Mouse (Mus musculus): ENCODE data around the gene Ciita. TPM values are rescaled to one million over a fixed set of nuclear protein-coding genes. Genes with fewer than 3 reads are reported as not detected.

The Ciita gene
- total RNA-seq, 2 experiments from 2014 or later, result 0.18 TPM; not detected in 1

DNA sequence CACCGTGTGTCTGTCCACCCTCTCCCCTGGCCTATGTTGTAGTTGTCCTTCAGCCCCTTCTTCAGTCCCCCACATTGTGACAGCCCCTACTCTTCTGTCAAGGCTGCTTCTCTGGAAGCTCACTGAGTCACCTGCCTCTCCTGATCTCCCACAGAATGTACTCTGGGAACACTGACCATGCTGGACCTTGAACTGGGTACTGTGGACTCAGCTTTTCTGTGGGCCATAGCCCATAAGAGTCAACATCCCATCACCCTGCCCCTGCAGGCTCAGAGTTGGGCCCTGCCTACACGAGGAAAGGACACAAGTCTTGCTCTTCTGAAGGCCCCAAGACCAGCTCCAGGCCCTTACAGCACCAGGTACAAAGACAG, 45.7 kb downstream of the Ciita start:
- no peak for TF ChIP-seq CTCF (IDR thresholded peaks at IDR 0.05)
- DNase-seq (ENCODE audit: extremely low spot score in 1 of 2, low spot score in 2 of 2), result no peak
- no peak overlapping the region for H3K27ac ChIP-seq
- H3K4me3 ChIP-seq, result no peak overlapping the region
- intact Hi-C loops (cut with DNase I), result no loop called here

DNA sequence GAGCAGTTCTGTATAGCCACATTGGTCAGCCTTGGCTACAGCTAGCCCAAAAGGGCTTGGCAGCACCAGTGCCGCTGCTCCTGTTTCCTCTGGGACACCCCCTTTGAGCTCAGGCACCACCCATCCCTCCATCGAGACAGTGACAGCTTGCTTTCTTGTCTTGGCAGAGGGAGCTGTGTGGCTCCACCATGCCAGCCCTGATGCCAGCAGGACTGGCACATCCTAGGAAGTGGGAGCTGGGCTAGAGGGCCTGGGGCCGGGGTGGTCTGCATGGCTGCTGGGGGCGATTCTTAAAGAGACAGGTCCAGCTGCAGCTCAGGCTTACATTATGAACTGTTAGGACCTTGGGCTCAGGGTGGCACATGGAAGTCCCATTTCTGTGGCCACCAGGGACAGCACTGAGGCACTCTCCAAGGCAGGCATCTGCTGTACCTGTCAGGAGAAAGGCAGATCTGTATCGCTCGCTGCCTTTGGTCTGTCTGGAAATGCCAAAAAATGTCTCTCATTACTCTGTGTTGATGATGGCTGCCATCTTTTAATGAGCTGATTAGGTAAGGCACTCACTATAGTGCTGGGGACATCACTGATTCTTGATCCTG, 47.3 kb downstream of the Ciita start:
- peak; percentile 29 for TF ChIP-seq CTCF (IDR thresholded peaks at IDR 0.05)
- DNase-seq (ENCODE audit: extremely low spot score in 1 of 2, low spot score in 2 of 2), result no peak
- no peak overlapping the region for H3K27ac ChIP-seq
- intact Hi-C loops (cut with DNase I), result no loop called here
- no peak overlapping the region for H3K4me3 ChIP-seq

- no peak for TF ChIP-seq CTCF (IDR thresholded peaks at IDR 0.05)
- no peak overlapping the region for H3K27ac ChIP-seq
- no peak for DNase-seq (ENCODE audit: extremely low spot score in 1 of 2, low spot score in 2 of 2)
- H3K4me3 ChIP-seq, result no peak overlapping the region
- intact Hi-C loops (cut with DNase I), result no loop called here
Measured at GRCm38 (mm10) chr16:10528382-10528781, 48.5 kb downstream of the Ciita start.

DNA sequence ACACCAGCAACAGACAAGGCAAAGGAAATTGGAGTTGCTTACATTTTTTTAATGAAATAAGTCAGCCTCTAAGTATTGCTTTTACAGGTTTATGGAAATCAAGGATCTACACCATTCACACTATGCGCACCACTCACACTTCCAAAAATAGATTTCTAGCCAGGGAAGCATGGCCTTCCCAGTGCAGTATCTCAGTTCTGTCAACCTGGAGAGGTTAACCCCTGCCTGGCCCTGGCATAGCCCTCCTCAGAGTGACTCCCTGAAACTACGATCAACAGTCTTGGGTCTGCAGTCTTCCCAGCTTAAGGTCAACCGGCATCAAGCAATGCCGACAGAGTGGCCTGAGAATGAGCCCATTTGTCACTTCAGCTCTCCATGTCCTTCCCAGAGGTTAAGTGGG, 50.3 kb downstream of the Ciita start:
- no peak for DNase-seq (ENCODE audit: extremely low spot score in 1 of 2, low spot score in 2 of 2)
- no peak for TF ChIP-seq CTCF (IDR thresholded peaks at IDR 0.05)
- intact Hi-C loops (cut with DNase I), result no loop called here
- Histone ChIP-seq H3K27ac (no peak overlapping the region), H3K4me3 (no peak overlapping the region)

- intact Hi-C loops (cut with DNase I), result no loop called here
- no peak overlapping the region for H3K4me3 ChIP-seq
- no peak for DNase-seq (ENCODE audit: extremely low spot score in 1 of 2, low spot score in 2 of 2)
- no peak for TF ChIP-seq CTCF (IDR thresholded peaks at IDR 0.05)
- no peak overlapping the region for H3K27ac ChIP-seq
Measured at GRCm38 (mm10) chr16:10533781-10534180, 53.9 kb downstream of the Ciita start.

DNA sequence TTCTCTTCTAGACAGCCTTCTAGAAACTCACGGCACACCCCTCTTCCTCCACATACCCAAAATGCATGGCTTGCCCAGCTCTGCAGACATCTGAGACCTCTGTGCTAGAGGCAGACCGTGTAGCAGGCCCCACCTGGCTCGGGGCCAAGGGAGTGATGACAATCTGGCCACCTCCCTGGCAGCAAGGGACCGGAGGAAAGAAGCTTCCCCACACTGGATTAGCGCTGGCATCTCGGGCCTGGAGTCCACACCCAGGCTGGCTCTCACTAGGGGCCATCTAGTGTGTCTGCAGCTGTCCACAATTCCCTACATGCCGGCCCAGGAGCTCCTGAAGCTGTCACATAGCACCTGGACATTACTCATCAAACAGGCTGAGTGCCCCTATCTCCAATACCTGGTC, 54.7 kb downstream of the Ciita start:
- no peak for DNase-seq (ENCODE audit: extremely low spot score in 1 of 2, low spot score in 2 of 2)
- Histone ChIP-seq H3K27ac (no peak overlapping the region), H3K4me3 (no peak overlapping the region)
- no peak for TF ChIP-seq CTCF (IDR thresholded peaks at IDR 0.05)
- intact Hi-C loops (cut with DNase I), result no loop called here

- H3K4me3 ChIP-seq, result no peak overlapping the region
- intact Hi-C loops (cut with DNase I), result no loop called here
- TF ChIP-seq CTCF (IDR thresholded peaks at IDR 0.05), result no peak
- no peak overlapping the region for H3K27ac ChIP-seq
- no peak for DNase-seq (ENCODE audit: extremely low spot score in 1 of 2, low spot score in 2 of 2)
Measured at GRCm38 (mm10) chr16:10536323-10536722, 56.5 kb downstream of the Ciita start.

GRCm38 (mm10) chr16:10536961-10537360, 57.1 kb downstream of the Ciita start:
- intact Hi-C loops (cut with DNase I), result no loop called here
- no peak for TF ChIP-seq CTCF (IDR thresholded peaks at IDR 0.05)
- DNase-seq (ENCODE audit: extremely low spot score in 1 of 2, low spot score in 2 of 2), result no peak

DNA sequence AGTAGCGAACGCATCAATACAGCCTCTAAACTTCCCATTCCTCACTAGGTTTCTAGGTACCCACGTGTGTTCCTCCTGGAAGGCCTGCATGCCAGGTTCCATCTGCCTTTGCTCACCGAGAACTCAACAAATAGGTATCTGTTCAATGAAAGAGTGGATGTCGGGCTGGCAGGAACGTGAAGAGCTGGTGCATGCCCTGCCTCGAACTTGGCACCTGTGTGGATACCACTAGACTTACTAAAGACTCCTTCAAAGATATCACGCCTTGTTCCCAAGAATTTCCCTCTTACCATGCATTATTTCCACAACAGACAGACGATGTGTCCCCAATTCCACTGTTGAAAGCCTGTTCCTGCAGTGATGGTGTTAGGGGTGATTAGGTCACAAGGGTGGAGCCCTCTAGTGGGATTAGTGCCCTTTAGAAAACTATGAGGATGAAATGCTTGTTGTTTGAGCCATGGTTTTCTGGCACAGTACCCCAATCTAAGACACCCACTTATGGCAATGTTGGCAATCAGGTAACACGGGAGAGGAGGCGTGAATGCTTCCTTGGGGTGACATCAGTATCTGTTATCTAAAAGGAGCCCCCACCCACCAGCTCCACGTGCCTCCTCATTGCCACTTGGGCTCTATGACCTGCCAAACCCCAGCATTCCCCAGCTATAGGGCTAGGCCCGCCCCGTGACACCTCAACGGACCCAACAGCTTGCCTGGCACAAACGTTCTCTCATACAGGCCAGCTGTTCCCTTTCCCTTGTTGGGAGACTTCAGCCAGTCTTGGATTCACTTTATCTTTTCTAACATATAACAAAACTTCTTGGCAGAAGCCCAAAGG, 61.1 kb downstream of the Ciita start:
- Histone ChIP-seq H3K27ac (peak overlapping the region; percentile 94), H3K4me3 (peak overlapping the region; percentile 78)
- no peak for DNase-seq (ENCODE audit: extremely low spot score in 1 of 2, low spot score in 2 of 2)
- no peak for TF ChIP-seq CTCF (IDR thresholded peaks at IDR 0.05)
- intact Hi-C loops (cut with DNase I), result no loop called here

More at GRCm38 (mm10) chr16:10536961-10537360, 57.1 kb downstream of the Ciita start:
- no peak overlapping the region for H3K4me3 ChIP-seq
- no peak overlapping the region for H3K27ac ChIP-seq

DNA sequence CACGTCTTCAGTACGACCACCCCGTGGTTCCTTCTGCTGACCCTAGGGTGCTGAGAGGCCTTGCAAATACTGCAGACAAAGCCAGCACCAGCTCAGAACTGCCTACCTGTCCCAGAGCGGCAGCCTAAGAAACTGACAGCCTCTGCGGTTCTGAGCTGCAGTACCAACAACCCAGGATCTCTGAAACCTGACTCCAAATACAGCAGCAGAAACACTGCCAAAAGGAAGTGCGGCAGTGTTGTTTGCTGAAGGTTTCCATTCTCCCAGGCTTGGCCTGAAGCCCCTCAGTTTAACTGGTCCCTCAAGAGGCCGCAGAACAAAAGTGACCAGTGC, 61.7 kb downstream of the Ciita start:
- TF ChIP-seq CTCF (IDR thresholded peaks at IDR 0.05), result no peak
- DNase-seq (ENCODE audit: extremely low spot score in 1 of 2, low spot score in 2 of 2), result peak in 1 of 2 experiments; percentile 24

DNA sequence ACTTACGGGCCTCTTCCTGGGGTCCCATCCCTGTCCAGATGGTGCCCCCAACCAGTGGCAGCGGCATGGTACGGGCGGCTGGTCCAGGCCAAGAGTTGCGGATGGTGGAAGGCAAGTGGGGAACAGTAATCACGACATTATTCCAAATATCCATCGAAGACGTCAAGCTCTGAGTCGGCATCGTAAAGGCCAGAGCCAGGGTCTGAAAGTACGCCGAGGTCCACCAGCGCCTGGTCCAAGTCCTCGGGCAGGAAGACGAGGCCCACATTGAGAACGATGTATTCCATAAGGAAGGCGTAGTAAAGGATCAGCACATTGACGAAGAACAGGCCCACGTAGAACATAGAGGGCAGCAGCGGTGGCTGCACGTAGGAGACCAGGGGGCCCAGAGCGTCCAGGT, 62.4 kb downstream of the Ciita start:
- no peak for TF ChIP-seq CTCF (IDR thresholded peaks at IDR 0.05)
- no peak for DNase-seq (ENCODE audit: extremely low spot score in 1 of 2, low spot score in 2 of 2)
- Histone ChIP-seq H3K27ac (peak overlapping the region; percentile 94), H3K4me3 (peak overlapping the region; percentile 78)
- intact Hi-C loops (cut with DNase I), result no loop called here

More for the DNA sequence above, 61.7 kb downstream of the Ciita start:
- H3K27ac ChIP-seq, result peak overlapping the region; percentile 94
- intact Hi-C loops (cut with DNase I), result no loop called here
- peak overlapping the region; percentile 78 for H3K4me3 ChIP-seq

DNA sequence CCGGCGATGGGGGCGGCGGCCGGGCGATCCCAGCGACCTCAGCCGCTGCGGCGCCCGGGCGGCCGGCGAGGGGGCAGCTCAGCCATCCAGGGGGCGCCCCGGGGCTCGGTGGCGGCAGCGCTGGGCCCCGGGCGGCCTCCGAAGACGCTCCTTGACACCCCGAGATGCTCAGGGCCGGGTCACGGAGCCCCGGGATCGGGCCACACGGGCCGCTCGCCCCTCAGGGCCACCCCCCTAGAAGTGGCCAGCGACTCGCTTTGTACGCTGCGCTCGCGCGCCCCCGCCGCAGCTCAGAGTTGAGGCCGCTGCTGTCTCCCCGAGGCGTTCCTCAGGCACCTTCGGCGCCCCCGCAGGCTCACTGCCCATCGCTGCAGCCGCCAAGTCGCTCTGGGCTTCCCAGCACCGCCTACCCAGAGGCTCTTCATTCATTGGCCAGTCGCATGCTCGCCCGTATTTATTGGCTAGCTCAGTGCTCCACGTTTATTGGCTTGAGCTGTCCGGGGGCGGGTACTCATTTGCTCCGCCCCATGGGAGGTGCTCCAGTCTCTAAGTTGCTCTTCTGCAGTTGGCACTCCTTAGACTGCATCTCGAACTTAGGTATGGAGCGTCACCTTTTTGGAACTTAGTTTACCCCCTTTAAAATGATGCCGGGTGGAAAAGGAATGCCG, 63.0 kb downstream of the Ciita start, which contains the start of gene Dexi:
Dexi (minus strand) TSS at position 357 of the 668 bp plus-strand sequence.
- peak; percentile 94 to 96 for DNase-seq (ENCODE audit: extremely low spot score in 1 of 2, low spot score in 2 of 2)
- intact Hi-C loops (cut with DNase I), result no loop called here
- peak within 1 kb of the TSS; percentile 78 for H3K4me3 ChIP-seq
- H3K27ac ChIP-seq, result peak within 1 kb of the TSS; percentile 94
- TF ChIP-seq CTCF (IDR thresholded peaks at IDR 0.05), result no peak

Measured in left cerebral cortex, adult 2 months (tissue).